Mouse (Mus musculus) cerebellum, postnatal 4 days (tissue): ENCODE results near the gene D030056L22Rik.
A peak's percentile ranks its signal among the peaks of the same experiment; 100 is the strongest.

Experiments used
- DNase-seq, 2 experiments: peaks; one replicate each; pipeline ENCODE4 v3.0.0; 2022; ENCODE audit warnings: low spot score in 2 of 2, mixed read lengths in 1 of 2

Gene D030056L22Rik

DNA sequence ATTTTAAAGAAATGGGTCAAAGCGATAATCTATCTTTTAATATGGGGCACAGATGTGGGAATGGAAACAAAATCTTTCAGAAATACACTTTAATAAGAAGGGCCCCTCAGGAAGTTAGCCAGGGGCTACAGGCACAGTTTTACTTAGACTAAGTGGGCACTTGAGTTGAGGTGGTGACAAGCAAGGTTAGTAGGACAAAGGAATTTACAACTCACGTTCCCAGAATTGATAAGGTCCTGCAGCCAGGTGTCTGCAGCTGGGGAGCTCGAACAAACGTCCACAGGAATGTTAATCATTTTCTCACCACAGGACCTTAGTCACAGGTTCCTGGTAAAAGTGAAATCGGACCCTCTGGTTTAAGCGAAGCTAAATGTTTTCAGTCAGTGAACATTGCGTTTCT lies 18.1 kb downstream of the D030056L22Rik start:
- DNase-seq, result no peak

DNA sequence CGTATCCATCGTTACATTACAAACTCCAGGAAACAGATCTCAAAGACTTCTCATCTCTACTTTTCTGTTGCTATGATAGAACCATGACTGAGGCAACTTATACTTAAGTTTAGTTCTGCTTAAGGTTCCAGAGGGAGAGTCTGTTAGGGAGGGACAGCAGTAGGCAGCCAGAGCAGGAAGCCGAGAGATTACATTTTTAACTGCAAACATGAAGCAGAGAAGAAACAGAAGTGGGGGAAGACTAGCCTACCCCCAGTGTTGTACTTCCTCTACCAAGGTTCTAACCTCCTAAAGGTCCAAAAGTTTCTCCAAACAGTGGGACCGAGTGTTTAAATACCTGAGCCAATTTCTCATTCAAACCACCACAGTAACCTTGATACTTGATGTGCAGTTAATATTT lies 22.9 kb downstream of the D030056L22Rik start:
- no peak for DNase-seq

DNA sequence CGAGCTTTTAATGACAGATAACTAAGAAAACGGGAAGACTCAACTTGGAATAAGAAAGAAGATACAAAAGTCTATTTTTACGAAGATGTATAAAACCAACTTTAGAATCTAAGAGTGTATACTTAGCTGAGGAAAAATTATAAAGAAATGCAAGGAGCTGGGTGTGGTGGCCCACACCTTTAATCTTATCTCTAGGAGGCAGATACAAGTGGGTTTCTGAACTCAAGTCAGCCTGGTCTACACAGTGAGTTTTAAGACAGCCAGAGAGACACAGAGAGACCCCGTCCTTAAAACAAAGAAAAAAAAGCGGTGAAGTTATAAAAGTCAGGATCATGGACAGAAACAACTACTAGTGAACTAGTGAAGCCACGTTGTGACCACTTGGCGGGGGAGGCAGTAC lies 26.2 kb downstream of the D030056L22Rik start:
- no peak for DNase-seq

DNA sequence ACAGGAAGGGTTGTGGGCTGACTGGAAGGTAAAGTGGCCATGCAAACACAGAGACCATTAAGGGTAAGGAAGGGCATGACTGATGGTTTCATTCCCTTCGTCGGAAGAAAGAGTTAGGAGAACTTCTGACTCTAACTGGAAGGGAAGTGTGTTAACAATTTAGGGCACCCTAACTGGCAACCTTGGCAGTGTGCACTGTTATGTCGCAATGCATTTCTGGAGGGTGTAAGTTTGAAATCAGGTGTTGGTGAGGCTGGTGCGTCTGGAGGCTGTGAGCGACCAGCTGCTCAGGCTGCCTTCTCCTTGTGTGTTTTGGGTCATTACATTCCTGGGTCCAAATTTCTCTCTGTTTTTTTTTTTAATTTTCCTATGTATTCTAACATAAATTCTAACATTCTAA lies 31.0 kb downstream of the D030056L22Rik start:
- no peak for DNase-seq

DNA sequence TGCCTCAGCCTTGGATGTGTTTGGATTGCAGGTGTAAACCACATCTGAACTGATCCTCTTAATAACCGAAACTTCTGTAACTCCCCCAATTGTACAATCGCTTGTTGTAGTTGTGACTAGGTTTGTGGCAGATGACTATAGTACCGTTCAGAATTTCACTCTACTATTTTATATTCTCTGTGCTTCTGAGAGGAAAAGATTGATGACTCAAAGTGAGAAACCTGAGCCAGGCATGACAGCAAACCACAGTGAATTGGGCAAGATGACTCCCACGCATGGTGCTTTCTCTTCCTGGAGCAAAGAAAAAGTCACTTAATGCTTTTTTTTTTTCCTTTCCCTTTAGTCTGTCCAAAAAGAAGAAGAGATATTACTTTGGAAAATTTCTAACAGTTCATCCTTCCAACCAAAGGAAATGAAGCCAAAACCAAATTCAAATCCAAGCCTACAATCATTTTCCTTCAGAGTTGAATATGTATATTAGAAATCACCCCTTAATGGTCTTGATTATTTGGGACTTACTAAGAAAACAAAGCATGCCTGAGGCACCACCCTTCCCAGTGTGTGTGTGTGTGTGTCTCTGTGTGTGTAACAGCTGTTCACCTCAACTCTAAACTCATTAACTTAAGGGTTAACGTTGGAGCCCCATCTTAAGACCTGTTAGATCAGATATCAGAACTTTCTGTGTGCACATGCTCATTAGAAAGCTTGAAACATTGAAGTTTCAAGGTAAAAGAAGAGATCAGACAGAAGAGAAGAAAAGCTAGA lies 33.8 kb downstream of the D030056L22Rik start:
- DNase-seq, result no peak

DNA sequence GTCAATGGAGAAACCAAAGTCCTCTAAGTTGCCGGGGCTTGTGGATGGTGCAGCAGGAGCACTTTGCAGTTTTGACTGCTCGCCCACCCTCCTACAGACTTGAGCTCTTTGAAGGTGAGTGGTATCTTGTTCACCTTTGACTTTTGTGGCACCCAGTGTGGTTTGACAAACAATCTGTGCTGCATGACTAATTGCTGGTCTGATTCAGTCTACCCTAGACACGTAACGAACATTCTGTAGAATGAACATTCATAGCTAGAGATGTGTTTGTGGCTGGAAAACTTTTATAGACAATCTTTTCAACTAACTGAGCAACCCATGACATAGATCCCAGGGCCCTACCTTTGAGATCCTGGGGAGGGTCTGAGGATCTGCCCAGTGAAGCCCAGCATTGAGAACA lies 34.4 kb downstream of the D030056L22Rik start:
- DNase-seq, result no peak

DNA sequence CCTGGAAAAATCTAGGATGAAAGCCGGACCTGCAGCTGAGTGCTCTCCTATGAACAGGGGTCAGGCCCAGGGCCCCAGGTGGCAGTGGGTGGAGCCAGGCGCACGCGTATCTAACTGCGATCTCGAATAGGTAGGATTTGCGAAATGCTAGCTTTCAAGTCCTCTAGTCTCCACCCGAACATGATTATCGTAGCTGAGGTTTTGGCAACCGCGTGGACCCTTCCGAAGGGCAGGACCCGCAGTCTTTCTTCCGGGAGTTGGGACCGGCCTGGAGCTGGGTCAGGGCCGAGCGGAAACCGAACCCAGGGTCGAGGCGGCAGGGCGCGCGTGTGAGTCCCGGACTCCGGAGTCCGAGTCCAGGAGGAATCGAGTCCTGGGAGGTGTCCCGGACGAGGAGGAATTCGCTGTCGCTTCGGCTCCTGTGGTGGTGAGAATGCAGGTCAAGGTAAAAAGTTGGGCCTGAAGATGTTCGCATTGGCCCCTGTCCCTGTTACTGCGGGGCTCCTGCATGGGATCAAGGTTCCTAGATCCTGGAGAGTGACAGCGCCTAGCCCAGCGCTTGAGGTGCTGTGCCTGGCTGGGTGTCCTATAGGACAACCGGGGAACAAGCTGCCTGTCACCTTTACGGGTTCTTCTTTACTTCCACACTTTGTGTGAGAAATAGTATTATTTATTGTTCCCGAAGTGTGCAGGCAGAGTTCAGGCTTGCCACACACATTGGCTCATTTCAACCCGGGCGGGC lies 36.8 kb downstream of the D030056L22Rik start, which contains the start of gene Trpm6:
Gene Trpm6 (plus strand): TSS at position 386 of the 742 bp plus-strand sequence.
- DNase-seq, result peak in 1 of 2 experiments; percentile 2

DNA sequence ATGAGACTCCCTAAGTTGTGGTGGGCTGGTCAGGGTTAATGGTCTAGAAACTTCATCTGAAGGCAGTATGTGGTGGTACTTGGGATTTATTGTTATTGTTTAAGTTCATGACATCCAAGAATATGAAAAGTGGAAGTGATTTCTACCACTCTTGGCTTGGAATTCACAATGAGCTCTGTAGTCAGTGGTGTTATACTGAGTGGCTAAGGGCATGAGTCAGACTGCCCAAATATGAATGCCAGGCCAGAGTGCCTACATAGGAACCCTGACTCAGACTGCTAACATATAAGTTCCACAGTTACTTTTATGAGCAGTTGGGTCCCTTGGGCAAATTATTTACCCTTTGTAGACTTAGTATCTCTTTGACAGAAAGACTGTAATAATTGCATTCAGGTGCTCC lies 44.2 kb downstream of the D030056L22Rik start:
- no peak for DNase-seq

DNA sequence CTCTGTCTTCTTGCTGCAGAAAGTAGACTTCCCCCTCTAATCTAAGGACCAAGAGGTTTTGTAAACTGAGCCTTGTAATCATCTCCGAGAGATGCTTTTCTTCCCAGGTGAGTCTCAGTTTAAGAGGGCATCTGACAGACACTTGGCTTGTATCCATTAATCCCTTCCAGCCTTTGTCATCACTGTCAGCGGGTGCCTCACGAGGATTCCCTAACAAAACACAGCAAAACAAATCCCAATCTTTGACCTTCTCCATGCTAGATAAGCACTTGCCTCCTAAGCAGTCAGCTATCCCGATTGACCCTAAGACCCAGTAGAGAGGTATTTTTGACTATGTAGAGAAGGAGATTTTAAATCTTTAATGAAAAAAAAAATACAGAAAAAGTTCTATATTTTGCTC lies 44.7 kb downstream of the D030056L22Rik start:
- DNase-seq, result no peak

DNA sequence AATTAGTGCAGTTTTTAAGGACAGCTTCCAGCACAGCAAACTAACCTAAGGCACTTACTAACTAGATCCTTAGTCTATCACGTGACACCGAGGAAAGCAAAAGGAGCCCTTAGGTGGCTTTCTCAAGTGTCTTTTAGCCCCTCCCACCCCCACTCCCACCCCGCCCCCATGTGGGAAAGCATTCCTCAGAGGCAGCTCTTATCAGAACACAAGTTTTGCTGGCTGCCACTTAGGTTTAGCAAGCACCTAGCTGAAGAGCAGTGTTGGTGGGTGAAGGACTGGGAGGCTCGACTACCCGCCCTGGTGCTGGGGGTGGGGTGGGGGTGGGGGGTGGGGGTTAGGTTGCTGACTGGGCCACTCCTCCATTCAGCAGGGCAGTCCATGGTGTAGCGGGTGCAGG lies 45.3 kb downstream of the D030056L22Rik start:
- no peak for DNase-seq

DNA sequence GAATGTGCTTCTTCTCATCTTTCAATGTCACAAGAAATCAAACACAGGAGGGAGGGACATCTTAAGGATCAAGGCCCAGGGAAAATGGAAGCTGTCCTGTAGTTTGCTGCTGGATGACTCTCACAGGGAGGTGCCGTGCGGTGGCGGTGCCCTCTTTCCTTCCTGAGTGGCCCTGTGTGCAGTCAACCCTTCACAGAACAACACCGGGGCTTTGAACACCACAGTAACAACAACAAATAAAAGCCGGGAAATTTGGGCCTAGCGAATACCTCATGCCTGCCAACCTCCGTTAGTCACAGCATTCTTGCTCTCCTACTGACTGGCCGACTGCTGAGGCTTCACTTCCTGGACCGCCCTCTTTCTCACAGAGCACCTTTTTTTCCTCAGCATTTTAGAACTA lies 45.9 kb downstream of the D030056L22Rik start:
- no peak for DNase-seq

DNA sequence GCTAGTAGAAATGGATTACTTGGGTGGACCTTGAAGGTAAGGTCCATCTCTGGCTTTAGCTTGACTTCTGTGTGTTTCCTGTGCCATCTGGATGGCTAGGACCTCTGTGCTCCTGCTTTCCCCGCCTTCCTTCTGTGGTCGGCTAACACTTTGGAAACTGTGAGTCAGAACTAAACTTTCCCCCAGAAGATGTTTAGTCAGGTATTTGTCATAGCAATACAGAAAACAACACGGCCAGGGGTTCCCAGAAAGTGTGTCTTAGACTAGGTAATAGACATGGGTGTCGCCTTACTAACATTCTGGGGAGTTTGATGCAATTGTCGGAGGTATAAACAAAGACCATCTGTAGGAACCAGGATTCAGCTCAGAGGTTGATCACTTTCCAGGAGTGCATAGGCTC lies 53.4 kb downstream of the D030056L22Rik start:
- no peak for DNase-seq
